Mouse (Mus musculus) layer of hippocampus, adult 9-10 months (tissue): Measurements from ENCODE around the gene Mccc2.
A peak's percentile ranks its signal among the peaks of the same experiment; 100 is the strongest.
"Not testable (repeated sequence)": the region's sequence is repeated elsewhere in the genome, so short reads cannot be mapped to it uniquely, and the experiment has no call there.

ENCODE experiments used
- DNase-seq: peaks from one replicate; pipeline ENCODE4 v3.0.0; 2022; ENCODE audit warnings: low spot score

Mccc2 gene

GRCm38 (mm10) chr13:100014906-100015895 lies at the start of gene Mccc2:
Gene Mccc2, minus strand, starts transcription at chr13:100015639.
- peak; percentile 37 for DNase-seq

- no peak for DNase-seq
These were observed 48.5 kb upstream of the Mccc2 start for GRCm38 (mm10) chr13:100063936-100064335.

- DNase-seq = not testable (repeated sequence)
These were observed 42.3 kb upstream of the Mccc2 start for GRCm38 (mm10) chr13:100057738-100058137.

GRCm38 (mm10) chr13:100026013-100026412 lies 10.6 kb upstream of the Mccc2 start:
- DNase-seq = no peak

- no peak for DNase-seq
These were observed 1.5 kb upstream of the Mccc2 start for GRCm38 (mm10) chr13:100016891-100017290.

- no peak for DNase-seq
These were observed 498 bp upstream of the Mccc2 start for GRCm38 (mm10) chr13:100015937-100016336.

GRCm38 (mm10) chr13:100005911-100006496 lies 9.4 kb downstream of the Mccc2 start:
- no peak for DNase-seq

- DNase-seq = peak; percentile 67
These were observed 13.6 kb downstream of the Mccc2 start for GRCm38 (mm10) chr13:100001790-100002196.

GRCm38 (mm10) chr13:99999078-99999477 lies 16.4 kb downstream of the Mccc2 start:
- DNase-seq = no peak

GRCm38 (mm10) chr13:99998099-99998498 lies 17.3 kb downstream of the Mccc2 start:
- DNase-seq = no peak

- DNase-seq = no peak
These were observed 25.8 kb downstream of the Mccc2 start for GRCm38 (mm10) chr13:99989592-99989991.

- no peak for DNase-seq
These were observed 32.1 kb downstream of the Mccc2 start for GRCm38 (mm10) chr13:99983320-99983719.

- no peak for DNase-seq
These were observed 36.0 kb downstream of the Mccc2 start for GRCm38 (mm10) chr13:99979406-99979805.

GRCm38 (mm10) chr13:99970089-99970488 lies 45.4 kb downstream of the Mccc2 start:
- no peak for DNase-seq

- peak; percentile 26 for DNase-seq
These were observed 48.3 kb downstream of the Mccc2 start for GRCm38 (mm10) chr13:99967013-99967678.

- DNase-seq = no peak
These were observed 51.6 kb downstream of the Mccc2 start for GRCm38 (mm10) chr13:99963814-99964213.

- no peak for DNase-seq
These were observed 53.8 kb downstream of the Mccc2 start for GRCm38 (mm10) chr13:99961661-99962060.

GRCm38 (mm10) chr13:99955591-99955944 lies 59.9 kb downstream of the Mccc2 start:
- no peak for DNase-seq

GRCm38 (mm10) chr13:99954902-99955590 lies 60.4 kb downstream of the Mccc2 start:
- no peak for DNase-seq

GRCm38 (mm10) chr13:99947417-99947816 lies 68.0 kb downstream of the Mccc2 start:
- peak; percentile 12 for DNase-seq

- no peak for DNase-seq
These were observed 71.9 kb downstream of the Mccc2 start for GRCm38 (mm10) chr13:99943525-99943924.

- DNase-seq = no peak
These were observed 74.8 kb downstream of the Mccc2 start for GRCm38 (mm10) chr13:99940601-99941000.
